Mouse (Mus musculus): Measurements from ENCODE around the gene Rpl3.

Rpl3 gene

GRCm38 (mm10) chr15:80035341-80035885 lies 56.3 kb downstream of the Rpl3 start:
- DNase-seq (ENCODE audit: low spot score in 2 of 2), result no peak

DNA sequence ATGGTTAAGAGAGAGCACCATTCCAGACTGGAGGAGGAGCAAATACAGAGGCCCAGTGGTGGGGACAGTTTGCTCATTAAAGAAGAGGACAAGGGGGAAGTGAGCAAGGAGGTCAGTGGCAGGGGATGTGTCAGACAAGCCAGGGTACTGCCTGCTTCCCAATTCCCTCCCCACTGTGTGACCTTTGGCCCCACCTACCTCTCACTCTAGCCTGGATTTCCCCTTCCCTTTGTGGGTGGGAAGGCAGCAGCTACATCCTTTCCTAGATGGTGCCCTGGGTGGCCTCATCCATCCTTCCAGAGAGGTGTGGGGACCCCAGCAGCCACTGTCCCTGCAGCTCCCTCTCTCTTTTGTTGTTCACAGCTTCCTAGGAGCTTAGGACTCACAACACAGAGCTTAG lies 56.8 kb downstream of the Rpl3 start:
- no peak for DNase-seq (ENCODE audit: low spot score in 2 of 2)

DNA sequence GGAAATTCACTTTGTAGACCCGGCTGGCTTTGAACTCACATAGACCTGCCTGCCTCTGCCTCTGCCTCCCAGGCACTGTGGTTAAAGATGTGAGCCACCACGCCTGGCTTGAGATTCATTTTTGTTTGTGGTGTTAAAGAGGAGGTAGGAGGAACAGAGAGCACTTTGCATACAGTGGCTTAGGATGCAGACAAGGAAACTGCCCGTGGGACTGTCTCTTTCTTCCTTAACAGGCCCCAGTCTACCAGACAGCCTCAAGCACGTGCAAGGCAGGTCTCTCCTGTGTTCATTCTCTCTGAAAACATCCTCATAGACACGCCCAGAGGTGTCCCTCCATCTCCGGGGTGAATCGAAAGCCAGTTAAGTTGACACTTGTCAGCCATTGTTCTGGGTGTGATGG lies 57.3 kb downstream of the Rpl3 start:
- no peak for DNase-seq (ENCODE audit: low spot score in 2 of 2)

DNA sequence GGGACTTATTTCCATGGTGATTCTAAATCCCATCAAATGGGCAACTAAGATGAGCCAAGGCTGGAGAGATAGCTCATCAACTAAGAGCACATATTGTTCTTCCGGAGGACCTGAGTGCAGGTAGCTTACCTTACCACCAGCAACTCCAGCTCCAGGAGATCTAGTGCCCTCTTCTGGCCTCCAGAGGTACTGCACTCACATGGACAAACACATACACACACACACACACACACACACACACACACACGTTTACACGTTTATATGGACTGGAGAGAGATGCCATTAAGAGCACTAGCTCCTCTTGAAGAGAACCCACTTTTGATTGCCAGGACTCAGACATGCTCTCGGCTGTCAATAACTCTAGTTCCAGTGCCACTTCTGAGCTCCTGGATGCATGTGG lies 60.5 kb downstream of the Rpl3 start:
- no peak for DNase-seq (ENCODE audit: low spot score in 2 of 2)

- DNase-seq (ENCODE audit: low spot score in 2 of 2), result no peak
These were observed 61.3 kb downstream of the Rpl3 start for GRCm38 (mm10) chr15:80030399-80030798.

DNA sequence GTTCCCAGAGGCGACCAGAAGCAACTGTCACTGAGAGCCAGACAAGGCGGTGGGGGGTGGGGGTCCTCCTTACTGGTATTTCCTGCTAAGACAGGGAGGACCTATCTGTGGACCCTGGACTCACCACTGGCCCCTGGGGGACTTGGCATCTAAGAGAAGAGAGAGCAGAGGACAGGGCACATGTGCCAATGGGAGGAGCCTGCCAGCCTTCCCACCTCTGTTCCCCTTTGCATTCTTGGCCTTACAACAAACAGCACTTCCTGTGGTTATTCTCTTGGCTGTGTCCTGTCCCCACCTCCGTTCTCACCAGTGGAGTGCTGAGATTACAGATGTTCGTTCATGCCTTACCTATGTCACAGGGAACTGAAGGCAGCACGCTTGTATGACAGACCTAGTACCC lies 62.8 kb downstream of the Rpl3 start:
- no peak for DNase-seq (ENCODE audit: low spot score in 2 of 2)

Measured in thymus, postnatal 10 days (tissue).